Mouse (Mus musculus): ENCODE results near the gene Grk4.

The Grk4 gene

DNA sequence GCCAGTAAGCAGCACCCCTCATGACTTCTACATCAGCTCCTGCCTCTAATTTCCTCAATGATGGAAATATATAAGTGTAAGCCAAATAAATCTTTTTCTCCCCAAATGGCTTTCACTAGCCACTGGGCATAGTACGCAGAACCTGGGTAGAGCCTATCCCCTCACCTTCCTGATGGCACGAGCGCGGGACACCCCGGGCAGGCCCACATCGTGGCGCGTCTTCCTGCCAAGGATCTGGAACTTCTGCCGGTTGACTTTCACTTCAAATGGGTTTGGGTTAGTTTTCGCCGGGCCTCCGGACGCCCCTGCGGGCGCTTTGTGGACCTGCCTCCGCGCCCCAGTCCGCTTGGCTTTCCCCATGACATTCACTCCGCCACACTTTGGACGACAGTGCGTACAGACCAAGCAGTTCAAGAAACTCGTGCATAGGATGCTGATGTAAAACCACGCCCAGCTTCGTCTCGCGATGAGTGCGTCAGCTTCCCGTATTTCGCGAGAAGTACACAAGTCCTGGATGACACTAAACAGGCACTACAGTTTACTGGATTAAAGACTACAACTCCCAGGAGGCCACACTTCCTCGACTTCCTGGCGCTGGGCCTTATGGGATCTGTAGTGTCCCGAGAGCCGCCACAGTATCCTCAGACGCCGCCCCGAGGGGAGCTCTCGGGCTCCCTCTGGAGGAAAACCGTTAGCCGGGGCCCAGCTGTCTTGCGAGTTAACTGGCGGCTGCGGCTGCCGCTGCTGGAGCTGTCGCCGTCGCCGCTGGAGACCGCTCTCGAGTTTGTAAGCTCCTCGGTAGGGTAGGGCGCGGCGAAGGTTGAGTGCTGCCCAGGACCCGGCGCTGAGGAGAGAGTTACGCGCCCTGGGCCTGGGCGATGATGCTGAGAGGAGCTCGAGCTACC lies at the start of gene Grk4, which contains the start of gene Nop14:
Grk4 (plus strand) TSS at position 694 of the 905 bp plus-strand sequence.
Nop14 (minus strand) TSS at position 463 of the 905 bp plus-strand sequence.
- peak; percentile 98 to 100 for DNase-seq

DNA sequence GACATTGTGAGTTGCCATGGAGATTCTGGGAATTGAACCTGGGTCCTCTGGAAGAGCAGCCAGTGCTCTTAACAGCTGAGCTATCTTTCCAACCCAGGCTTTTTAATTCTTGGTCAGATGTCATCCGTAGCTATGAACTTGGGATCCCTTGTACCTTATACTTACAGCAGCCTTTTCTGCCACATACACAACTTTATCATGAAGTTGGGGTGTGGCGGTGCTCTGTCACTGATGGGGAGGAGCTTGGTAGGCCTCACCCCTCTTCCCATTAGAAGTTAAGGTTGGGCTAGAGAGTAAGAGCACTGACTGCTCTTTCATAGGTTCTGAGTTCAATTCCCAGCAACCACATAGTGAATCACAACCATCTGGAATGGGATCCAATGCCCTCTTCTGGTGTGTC lies 27.2 kb upstream of the Grk4 start:
- no peak for DNase-seq

DNA sequence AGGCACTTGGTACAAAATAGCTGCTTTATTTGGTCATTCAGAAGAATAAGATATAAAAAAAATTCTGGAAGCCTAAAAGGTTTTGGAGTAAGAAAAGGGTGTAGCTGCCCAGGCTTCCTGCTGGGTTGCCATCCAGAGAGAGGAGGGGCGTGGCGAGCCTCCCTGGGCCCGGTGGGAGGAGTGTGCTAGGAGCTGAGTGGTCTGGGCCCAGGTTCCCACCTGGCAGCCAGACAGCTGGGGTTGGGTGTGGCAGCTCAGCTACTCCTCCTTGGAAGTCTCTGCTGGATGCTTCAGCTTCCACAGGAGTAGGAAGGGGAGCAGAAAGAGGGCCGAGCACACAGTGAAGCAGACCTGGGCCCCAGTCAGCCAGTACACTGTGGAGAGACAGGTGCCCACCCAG lies 26.5 kb upstream of the Grk4 start:
- DNase-seq = no peak

DNA sequence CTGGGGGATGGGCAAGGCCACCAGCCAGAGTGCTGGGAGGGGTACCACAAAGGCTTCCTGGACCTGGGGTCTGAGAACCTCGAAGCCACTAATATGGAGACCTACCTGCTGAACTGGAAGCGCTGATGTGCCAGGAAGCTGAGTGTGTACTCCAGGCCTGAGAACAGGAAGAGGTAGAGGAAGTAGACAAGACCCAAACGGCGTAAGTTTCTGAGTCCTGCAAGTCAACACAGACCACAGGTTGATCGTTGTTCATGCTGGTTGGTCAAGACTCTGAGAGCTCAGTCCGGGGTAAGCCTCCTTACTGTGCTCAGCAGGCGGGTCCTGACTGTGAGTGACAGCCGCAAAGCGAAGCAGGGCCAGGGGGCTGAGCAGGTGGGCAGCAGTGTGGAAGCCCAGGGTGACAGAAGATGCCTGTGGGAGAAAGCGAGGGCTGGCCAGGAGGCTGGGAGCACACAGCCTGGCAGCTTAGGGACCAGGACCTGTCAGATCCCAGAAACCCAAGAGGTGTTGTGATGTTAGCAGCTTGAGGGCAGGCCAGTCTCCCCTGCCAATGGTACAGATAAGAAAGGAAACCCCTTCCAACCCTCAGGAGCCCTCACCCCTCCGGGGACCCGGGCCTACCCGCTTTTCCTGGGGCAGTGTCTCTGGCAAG lies 25.3 kb upstream of the Grk4 start:
- no peak for DNase-seq

DNA sequence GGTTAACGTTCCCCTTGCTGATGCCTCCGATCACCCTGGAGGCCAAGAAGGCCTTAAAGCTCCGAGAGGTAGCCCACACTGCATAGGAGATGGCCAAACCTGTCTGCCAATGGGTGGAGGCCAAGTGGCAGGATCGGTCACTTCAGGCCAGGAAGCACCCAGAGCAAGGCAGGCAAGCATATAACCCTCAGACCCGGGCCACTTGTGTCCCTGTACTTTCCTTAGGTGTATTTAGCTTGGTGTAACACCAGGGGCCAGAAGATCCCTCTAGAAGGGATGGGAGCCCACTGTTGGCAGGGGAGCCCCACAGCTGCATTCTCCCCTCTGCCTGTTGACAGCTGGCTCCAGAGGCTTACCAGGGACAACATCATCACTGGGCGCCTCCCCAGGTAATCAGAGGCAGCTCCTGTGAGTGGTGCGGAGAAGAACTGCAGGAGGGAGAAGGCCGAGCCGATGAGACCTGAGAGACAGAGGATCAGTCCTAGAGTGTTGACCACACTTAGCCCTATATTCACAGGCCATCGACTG lies 24.4 kb upstream of the Grk4 start:
- DNase-seq = peak in 1 of 2 experiments; percentile 12

DNA sequence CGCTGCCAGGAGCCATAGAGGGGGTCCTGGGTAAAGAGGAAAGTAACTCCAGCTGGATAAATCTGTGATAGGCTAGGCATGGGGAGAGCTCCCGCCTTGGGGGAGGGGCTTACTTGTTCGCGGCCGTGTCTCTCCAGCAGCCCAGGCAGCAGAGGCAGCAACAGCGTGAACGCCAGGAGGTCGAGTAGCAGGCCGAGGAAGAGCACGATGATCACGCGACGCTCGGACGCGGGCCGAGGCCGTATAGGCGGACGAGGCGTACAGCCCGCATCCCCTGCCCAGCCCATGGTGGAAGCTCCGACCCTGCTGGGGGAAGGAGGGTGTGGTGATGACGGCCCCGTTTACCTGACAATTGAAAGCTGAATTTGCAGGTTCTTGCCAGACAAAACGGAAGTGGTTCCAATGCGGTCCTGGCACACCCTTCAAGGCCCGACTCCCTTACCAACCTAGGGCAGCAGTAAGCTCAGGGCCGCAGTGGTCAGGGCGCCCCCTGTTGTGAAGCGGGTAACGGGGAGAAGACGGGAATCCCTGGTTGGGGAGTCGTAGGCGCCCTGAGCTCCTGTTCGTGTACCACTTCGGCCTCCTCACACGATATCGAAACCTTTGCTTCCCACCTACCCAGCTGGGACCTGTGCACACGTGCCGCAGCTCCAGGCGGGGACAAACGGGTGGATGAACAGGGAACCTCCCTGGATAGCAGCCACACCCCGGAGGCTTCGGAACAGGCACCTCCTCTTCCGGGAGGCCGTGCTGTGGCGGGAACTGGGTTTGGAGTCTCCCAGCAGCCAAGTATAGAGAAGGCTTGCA lies 23.5 kb upstream of the Grk4 start, which contains the start of gene Mfsd10:
Mfsd10 (minus strand) TSS at position 732 of the 807 bp plus-strand sequence.
- peak; percentile 84 to 90 for DNase-seq

DNA sequence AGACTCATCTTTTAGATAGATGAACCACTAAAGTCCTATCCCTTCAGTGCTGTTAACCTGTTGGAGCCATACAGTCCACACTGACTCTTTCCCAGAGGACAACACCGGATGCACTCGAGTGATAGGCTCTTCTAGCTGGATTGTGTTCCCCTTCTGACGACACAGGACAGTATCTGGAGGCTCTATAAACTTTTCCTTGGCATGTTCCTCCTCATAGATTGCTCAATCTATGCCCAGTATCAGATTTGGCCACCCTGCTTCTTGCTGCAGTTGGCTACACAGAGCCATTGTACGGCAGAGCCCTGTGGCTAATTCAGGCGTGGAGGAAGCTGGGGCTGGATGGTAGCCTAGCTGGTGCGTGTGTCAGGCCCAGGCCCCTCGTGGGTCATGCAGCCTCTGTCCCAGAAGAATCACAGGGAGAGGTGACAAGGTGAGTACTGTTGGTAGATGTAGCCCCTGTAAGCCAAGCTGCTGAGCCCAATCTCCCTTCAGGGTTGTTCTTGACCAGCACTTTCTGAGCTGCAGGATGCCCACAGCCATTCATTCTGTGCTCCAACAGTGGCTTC lies 22.5 kb upstream of the Grk4 start:
- DNase-seq = no peak

DNA sequence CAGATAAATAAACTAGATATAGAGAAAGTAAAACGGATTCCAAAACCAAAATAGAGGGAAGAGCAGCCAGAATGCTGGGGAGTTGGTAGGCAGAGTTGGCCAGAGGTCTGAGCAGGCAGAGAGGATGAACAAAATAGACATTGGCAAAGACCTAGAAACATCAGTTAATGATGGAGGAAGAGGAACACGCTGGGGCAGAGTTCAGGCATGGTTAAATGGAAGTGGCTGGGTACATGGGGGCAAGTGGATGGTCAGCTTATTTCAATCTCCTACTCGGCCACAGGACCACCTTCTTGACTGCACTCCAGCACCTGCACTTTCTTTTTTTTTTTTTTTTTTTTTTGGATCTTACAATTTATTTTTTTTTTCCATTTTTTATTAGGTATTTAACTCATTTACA lies 18.2 kb upstream of the Grk4 start:
- DNase-seq = peak; percentile 48 to 50

DNA sequence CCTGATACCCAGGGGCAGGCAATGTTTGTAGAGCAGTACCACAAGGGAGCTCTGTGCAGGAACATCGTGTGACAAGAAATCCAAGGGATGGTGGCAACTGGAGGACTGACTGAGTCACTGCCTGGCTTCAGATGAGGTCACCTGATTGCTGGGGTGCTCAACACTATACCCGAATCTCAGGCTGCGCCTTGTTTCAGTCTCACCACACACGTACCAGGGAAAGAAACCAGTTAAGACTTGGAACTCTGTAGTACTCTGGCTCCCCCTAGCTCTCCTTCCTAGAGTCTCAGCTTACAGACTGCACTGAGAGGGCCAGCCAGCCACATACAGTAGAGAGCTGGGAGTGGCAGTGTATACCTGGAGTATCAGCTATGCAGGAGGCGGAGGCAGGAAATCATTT lies 17.2 kb upstream of the Grk4 start:
- DNase-seq = peak; percentile 62 to 66

DNA sequence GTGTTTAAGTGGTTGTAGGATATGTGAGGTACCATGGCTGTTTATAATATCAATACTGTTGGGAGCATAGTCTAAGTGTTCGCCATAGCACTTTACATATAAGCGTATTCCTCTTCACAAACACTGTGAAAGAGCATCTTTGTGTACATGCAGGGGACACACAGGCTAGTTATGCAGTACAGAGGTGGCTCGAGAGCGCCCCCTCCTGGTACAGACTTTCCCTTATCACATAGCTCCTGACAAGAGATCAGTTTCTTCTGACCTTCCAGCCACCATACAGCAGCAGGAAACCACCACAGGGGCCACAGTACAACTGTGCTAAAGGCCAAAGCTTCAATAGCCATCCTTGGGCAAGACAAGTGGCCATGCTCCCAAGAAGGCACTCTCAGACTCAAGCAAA lies 12.6 kb upstream of the Grk4 start:
- DNase-seq = peak; percentile 56 to 87

DNA sequence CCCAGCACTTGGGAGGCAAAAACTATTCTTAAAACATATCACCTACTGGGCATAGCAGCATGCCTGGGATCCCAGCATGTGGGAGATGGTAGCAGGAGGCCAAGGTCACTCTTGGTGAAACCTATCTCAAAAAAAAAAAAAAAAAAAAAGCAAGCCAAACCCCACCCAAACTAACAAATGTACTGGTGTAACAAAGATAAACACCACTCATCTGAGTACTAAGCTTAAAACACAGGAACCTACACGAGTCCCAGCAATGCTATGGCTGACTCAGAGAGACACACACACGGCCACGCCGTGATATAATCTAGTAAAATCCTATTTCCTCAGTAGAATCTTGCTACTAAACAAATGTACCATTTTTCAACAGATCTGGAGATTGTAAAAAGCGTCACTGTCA lies 7.2 kb upstream of the Grk4 start:
- no peak for DNase-seq

DNA sequence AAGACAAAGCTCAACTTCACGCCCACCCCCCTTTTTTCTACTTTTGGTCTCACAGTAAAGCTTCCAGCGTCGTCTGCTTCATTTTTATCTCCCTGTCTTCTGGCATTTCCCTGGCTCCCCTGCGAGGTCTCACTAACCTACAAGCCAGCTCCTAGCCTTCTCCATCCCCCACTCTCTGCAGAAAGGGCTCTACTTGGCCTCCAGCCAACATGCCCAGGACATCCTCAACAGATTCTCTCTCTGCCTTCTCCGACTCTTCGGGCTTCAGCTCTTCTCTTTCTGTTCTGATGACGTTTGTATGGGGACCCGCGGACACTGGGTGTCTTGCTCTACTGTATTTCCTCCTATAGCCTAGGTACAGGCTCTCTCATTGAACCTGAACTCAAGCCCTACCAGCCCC lies 5.3 kb upstream of the Grk4 start:
- DNase-seq = no peak

DNA sequence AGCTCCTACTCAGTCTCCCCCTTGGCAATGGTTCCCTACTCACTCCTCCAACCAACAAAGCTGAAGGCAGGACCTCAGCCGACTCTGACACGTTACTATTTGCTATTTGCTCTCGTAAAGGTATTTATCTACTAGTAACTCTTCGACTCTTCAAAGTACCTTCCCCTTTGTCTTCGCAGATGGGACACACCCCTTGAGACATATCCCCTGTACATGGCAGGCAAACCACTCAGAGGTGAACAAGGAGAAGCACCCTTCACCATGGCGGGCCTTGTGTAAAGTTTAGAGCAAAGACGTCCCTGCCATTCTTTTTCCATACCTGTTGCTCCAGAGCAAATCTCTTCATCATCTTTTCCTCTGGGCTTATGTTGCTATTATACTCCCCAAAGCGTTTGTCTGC lies 2.6 kb upstream of the Grk4 start:
- DNase-seq = no peak

DNA sequence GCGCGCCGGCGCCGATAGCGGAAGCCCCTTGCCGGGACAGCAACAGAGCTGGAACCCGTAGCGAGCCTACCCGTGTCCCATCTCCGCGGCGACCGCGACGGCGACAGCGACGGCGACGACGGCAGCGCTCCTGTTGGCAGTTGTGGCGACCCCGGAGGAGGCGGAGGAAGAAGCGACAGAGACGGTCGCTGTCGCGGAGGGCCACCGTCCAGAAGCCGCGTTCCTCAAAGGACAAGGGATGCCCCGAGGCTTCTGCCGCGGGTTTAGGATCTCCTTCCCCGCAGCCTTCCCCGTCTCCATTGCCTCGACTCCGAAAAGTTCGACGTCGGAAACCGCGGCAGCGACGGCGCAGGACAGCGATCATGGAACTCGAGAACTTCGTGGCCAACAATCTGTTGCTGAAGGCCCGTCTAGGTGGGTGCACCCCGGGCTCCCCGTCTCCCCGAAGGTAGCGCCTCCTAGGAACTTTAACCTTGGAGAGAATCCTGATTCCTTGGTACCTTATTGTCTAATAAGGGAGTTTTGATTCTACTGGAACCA lies 482 bp downstream of the Grk4 start:
- DNase-seq = peak in 1 of 2 experiments; percentile 27

DNA sequence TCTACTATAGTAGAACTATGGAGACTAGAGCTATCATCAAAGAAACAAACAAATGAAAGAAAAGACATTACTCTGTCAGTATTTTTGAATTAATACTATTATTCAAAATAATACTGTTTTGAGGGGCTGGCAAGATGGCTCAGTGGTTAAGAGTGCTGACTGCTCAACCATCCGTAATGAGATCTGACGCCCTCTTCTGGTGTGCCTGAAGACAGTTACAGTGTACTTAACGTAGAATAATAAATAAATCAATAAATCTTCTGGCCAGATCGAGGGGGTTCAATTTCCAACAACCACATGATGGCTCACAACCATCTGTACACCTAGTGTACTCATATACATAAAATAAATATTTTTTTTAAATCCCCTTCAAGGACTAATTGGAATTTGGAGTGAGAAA lies 1.7 kb downstream of the Grk4 start:
- no peak for DNase-seq

DNA sequence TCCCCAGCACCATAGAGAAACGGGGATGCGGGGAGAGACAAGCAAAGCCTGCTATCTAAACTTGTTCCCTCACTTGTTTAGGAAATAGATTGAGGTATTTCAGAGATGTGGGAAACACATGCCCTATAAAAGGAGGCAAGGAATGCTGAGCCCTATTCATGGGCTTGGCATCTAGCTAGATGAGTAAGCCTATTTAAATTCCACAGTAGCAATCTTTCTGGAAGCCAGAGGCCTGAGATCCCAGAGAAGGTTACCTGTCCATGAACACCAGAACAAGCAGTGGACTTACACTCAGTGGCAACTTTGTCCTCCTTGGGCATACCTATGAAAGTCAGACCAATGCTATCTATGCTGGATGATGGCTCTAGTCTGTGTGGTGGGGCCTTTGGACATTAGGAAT lies 3.1 kb downstream of the Grk4 start:
- no peak for DNase-seq

DNA sequence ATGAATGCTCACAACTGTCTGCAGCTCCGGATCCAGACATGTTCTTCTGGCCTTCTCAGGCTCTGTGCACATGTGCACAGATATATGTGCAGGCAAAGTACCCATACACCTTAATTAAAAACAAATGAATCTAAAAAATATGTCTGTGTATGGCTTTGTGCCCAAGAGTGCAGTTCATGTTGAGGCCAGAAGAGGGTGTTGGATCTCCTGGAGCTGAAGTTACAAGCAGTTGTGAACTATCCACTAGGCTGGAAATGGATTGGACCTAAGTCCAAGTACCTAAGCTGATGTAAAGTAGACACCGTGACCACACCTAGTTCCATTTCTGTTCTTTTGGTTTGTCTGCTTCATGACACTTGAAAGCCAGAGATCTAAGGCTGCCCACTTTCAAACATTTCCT lies 9.3 kb downstream of the Grk4 start:
- peak in 1 of 2 experiments; percentile 31 for DNase-seq

DNA sequence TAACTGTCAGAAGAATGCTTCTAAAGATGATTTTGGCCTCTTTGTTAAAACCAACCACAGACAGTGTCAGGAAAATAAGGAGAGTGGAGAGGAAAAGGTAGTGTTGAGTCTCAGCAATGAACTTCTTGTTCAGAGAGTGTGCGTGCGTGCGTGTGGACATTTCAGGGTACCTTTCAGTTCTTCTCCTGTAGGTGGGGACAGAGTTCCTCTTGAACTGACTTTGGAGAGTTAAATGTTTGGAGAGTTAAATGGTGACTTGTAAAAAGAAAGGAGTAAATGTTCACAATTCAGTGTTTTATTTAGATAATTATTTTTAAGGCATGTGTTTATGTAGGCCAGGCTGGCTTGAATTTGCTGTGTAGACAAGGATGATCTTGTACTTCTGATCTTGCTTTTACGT lies 10.1 kb downstream of the Grk4 start:
- peak; percentile 24 to 36 for DNase-seq

DNA sequence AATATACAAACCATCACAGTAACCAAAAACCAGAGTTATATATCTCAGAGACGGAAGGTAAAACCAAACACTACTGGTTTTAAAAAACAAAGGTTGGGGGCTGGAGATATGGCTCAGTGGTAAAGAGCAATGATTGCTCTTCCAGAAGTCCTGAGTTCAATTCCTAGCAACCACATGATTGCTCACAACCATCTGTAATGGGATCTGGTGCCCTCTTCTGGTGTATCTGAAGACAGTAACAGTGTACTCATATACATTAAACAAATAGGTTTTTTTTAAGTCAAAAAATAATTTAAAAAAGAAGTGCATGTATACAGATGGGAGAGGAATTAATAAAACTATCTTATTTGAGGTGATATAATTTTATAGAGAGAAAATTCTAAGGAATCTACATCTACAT lies 29.7 kb downstream of the Grk4 start:
- no peak for DNase-seq

DNA sequence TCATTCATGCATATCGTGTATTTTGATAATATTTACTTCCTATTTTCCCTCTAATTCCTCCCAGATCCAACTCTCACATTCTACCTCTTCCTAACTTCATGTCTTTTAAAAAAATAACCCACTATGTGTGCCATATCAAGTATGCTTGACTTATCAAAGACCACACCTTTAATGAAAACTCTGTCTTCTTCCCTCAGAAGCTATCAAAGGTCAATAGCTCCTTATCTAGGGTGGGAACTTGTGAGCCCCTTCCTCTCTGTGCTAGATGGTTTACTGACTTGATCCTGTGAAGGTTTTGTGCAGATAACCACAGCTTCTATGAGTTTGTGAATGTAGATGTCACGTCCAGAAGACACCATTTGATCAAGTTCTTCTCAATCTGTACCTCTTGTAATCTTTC lies 32.6 kb downstream of the Grk4 start:
- DNase-seq = no peak

DNA sequence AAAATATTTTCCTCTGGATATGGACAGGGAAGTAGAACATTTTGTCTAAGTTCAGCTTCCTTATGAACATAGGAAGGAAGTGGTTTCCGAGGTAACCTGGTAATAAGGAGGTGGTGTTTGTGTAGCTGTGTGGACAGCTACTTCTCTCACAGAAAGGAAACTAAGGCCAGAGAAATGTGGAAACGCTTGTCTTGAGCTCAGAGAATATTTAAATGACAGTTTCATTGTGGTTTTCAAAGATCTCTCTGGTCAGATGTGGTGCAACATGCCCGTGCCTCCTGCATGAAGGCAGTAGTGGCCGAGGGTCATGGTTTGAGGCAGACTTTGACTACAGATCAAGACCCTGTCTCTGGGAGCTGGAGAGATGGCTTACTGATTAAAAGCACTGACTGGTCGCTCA lies 35.3 kb downstream of the Grk4 start:
- no peak for DNase-seq

DNA sequence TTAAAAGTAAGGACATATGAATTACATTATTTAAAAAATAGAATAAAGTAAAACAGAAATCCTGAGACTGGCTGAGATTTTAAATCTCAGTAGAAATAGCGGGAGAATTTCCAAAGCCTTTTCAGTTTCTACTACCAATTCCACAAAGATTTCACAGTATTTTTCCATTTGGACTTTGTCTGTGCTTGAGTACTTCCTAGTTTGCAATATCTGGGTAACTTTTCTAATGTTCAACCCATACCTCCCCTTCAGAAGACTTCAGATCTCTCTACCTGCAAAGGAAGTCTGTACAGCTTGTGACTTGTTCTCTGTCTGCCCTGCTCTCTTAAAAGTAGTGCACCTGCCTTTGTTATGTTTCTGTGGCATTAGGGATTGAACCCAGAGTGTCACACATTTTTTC lies 48.3 kb downstream of the Grk4 start:
- DNase-seq = peak in 1 of 2 experiments; percentile 33

Data from kidney, postnatal 36 days (tissue).